Mouse (Mus musculus) limb, embryonic 15.5 days (tissue): ENCODE results near the gene Cyb561d2. TPM values are rescaled to one million over a fixed set of nuclear protein-coding genes. Genes with fewer than 3 reads are reported as not detected.

Experiments used
- ATAC-seq: fragments of 200-750 bp; cut with Nextera tagmentation; 2 replicates; pipeline ENCODE4 v1.8.0; 2017; ENCODE audit warnings: low read depth, moderate TSS enrichment; ENCODE audit not compliant: insufficient number of reproducible peaks, low FRiP score, low TSS enrichment
- H3K27ac ChIP-seq: fragments of 300-500 bp; sonication (generic); 2 replicates; pipeline ENCODE4 v1.5.1; 2015; ENCODE audit warnings: moderate library complexity, mild to moderate bottlenecking, inconsistent platforms
- H3K27me3 ChIP-seq: fragments of 300-500 bp; sonication (generic); 2 replicates; pipeline ENCODE4 v1.6.1; 2015; ENCODE audit warnings: inconsistent platforms
- H3K36me3 ChIP-seq: fragments of 300-500 bp; sonication (generic); 2 replicates; pipeline ENCODE4 v1.6.1; 2015; ENCODE audit warnings: inconsistent platforms
- H3K4me1 ChIP-seq: fragments of 300-500 bp; sonication (generic); 2 replicates; pipeline ENCODE4 v1.6.1; 2015; ENCODE audit warnings: inconsistent platforms
- H3K4me2 ChIP-seq: fragments of 300-500 bp; sonication (generic); 2 replicates; pipeline ENCODE4 v1.6.1; 2015; ENCODE audit warnings: mild to moderate bottlenecking, inconsistent platforms
- H3K4me3 ChIP-seq: fragments of 300-500 bp; sonication (generic); 2 replicates; pipeline ENCODE4 v1.5.1; 2015; ENCODE audit warnings: mild to moderate bottlenecking, inconsistent platforms
- H3K9ac ChIP-seq: fragments of 300-500 bp; sonication (generic); 2 replicates; pipeline ENCODE4 v1.6.1; 2015; ENCODE audit warnings: inconsistent platforms
- H3K9me3 ChIP-seq: fragments of 300-500 bp; sonication (generic); 2 replicates; pipeline ENCODE4 v1.6.1; 2016; ENCODE audit warnings: inconsistent platforms
- WGBS: fragments of 180-500 bp; shearing (Covaris S2); methylation state at CpG from one replicate; pipeline ENCODE4 v1.1.7; 2015; 5-methylcytosine and 5-hydroxymethylcytosine counted together
- polyA plus RNA-seq: library from polyadenylated mRNA; unstranded; fragments of >200 nt; fragmentation: Nextera tagmentation; extraction: Ambion mirVana; gene quantifications from 2 replicates; pipeline ENCODE4 v1.2.1, GENCODE M21; 2015

Cyb561d2 gene
- polyA plus RNA-seq, 1 experiment from 2014 or later, result 26.0 TPM

DNA sequence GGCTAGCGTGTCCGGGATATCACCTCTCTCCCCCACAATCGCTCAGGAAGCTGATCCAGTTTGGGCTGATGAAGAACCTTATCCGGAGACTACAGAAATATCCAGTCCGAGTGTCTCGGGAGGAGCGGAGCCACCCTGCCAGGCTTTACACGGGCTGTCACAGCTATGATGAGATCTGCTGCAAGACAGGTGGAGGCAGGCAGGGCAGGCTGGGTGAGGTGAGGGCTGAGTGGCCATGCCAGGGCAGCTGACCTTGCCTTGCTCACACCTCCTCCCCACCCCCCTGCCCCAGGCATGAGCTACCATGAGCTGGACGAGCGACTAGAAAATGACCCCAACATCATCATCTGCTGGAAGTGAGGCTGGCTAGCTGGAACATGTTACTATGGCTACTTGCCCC is 3.2 kb upstream of the Cyb561d2 start:
- peaks cover 54% of the 10 kb centered on the region for H3K4me1 ChIP-seq
- no peak overlapping the region for H3K4me3 ChIP-seq
- no peaks in the 10 kb centered on the region for H3K9me3 ChIP-seq
- no peak overlapping the region for H3K9ac ChIP-seq
- H3K36me3 ChIP-seq, result peaks cover 23% of the 10 kb centered on the region
- no peak for ATAC-seq
- 80% methylated on average over 10 of the region's 10 CpGs for WGBS
- no peaks in the 10 kb centered on the region for H3K27me3 ChIP-seq
- no peak overlapping the region for H3K4me2 ChIP-seq
- no peak overlapping the region for H3K27ac ChIP-seq

DNA sequence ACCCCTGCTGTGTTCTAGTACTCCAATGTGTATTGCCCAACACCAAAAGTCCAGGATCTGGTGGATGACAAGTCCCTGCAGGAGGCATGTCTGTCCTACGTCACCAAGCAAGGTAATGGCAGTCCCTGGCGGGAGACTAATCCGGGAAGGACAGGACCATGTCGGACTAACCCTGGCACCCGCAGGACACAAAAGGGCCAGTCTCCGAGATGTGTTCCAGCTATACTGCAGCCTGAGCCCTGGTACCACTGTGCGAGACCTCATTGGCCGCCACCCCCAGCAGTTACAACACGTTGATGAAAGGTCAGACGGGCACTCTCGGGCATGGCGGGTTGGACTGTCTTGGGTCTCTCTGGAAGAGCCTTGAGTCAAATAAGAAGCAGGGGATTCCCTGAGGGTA is 2.7 kb upstream of the Cyb561d2 start:
- WGBS, result 91% methylated on average over 12 of the region's 12 CpGs
- no peak for ATAC-seq
- no peak overlapping the region for H3K4me2 ChIP-seq

DNA sequence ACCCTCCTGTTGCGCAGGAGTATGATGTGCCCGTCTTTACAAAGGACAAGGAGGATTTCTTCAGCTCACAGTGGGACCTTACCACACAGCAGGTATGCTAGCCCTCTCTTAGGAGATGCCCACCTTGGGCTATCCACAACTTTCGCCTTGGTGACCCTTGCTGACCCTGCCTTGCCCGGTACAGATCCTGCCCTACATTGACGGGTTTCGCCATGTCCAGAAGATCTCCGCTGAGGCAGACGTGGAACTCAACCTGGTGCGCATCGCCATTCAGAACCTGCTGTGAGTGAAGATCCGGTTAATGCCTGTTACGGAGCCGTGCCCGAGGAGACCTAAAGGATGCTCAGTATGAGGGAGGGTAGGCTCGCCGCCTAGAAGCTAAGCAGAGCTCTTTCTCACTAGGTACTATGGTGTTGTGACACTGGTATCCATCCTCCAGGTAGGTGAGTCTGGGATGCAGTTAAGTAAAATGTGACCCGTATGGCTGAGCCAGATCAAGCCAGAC is 2.3 kb upstream of the Cyb561d2 start:
- no peak for ATAC-seq
- H3K4me3 ChIP-seq, result no peak overlapping the region
- H3K9me3 ChIP-seq, result no peaks in the 10 kb centered on the region
- H3K27me3 ChIP-seq, result no peaks in the 10 kb centered on the region
- H3K36me3 ChIP-seq, result peaks cover 33% of the 10 kb centered on the region
- H3K9ac ChIP-seq, result no peak overlapping the region
- H3K4me2 ChIP-seq, result no peak overlapping the region
- WGBS, result 92% methylated on average over 17 of the region's 17 CpGs
- H3K27ac ChIP-seq, result no peak overlapping the region
- peaks cover 51% of the 10 kb centered on the region for H3K4me1 ChIP-seq

More for the DNA sequence above, 2.7 kb upstream of the Cyb561d2 start:
- Histone ChIP-seq H3K4me3 (no peak overlapping the region), H3K9me3 (no peaks in the 10 kb centered on the region), H3K36me3 (peaks cover 28% of the 10 kb centered on the region), H3K9ac (no peak overlapping the region), H3K27ac (no peak overlapping the region), H3K4me1 (peaks cover 53% of the 10 kb centered on the region), H3K27me3 (no peaks in the 10 kb centered on the region)

DNA sequence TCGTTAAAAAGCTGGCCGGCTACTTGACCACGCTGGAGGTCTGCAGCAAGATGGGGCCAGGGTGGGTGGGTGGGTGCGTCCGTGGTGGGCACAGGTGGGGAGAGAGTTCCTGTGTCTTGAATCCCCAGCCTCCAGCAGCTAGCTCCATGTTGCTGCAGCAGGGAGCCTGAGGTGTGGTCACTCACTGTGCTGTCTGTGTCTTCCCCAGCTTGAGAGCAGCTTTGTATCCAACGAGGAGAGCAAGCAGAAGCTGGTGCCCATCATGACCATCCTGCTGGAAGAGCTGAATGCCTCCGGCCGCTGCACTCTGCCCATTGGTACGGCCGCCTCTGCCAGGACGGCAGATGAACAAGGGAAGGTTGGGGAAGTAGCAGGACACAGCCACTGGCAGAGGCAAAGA is 1.3 kb upstream of the Cyb561d2 start:
- peaks cover 51% of the 10 kb centered on the region for H3K4me1 ChIP-seq
- no peak overlapping the region for H3K27ac ChIP-seq
- no peaks in the 10 kb centered on the region for H3K27me3 ChIP-seq
- H3K9me3 ChIP-seq, result no peaks in the 10 kb centered on the region
- no peak overlapping the region for H3K4me3 ChIP-seq
- no peak for ATAC-seq
- H3K36me3 ChIP-seq, result peaks cover 42% of the 10 kb centered on the region
- 80% methylated on average over 11 of the region's 11 CpGs for WGBS
- no peak overlapping the region for H3K4me2 ChIP-seq
- no peak overlapping the region for H3K9ac ChIP-seq

DNA sequence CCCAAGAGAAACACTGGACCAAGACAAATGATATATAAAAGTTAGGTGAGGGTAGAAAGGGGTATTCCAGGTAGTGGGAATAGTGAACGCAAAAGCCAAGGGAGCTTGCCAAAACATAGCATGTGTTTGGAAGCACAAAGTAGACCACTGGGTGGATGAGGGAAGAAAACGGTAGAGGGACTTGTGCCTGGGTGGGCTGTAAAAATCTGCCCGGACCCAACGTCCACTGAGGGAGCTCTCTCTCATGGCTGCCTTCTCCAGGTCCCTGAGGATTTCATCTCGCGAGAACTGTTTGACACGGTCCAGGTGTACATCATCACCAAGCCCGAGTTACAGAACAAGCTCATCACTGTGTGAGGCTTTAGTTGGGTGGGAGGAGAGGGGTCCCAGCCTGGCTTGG is 728 bp upstream of the Cyb561d2 start:
- H3K9me3 ChIP-seq, result no peaks in the 10 kb centered on the region
- peaks cover 48% of the 10 kb centered on the region for H3K36me3 ChIP-seq
- H3K4me2 ChIP-seq, result peak overlapping the region; percentile 93
- WGBS, result 41% methylated on average over 8 of the region's 8 CpGs
- H3K27ac ChIP-seq, result no peak overlapping the region
- peak overlapping the region; percentile 76 for H3K4me3 ChIP-seq
- H3K27me3 ChIP-seq, result no peaks in the 10 kb centered on the region
- ATAC-seq, result no peak
- peaks cover 49% of the 10 kb centered on the region for H3K4me1 ChIP-seq
- no peak overlapping the region for H3K9ac ChIP-seq

- H3K36me3 ChIP-seq, result peaks cover 52% of the 10 kb centered on the region
- H3K4me3 ChIP-seq, result peak overlapping the region; percentile 76
- H3K9me3 ChIP-seq, result no peaks in the 10 kb centered on the region
- H3K27ac ChIP-seq, result peak overlapping the region; percentile 63
- peaks cover 47% of the 10 kb centered on the region for H3K4me1 ChIP-seq
- peak overlapping the region; percentile 57 for H3K9ac ChIP-seq
- ATAC-seq, result no peak
- peak overlapping the region; percentile 93 for H3K4me2 ChIP-seq
- H3K27me3 ChIP-seq, result no peaks in the 10 kb centered on the region
- WGBS, result 1% methylated on average over 11 of the region's 11 CpGs
These were observed 326 bp upstream of the Cyb561d2 start for GRCm38 (mm10) chr9:107542352-107542686.

DNA sequence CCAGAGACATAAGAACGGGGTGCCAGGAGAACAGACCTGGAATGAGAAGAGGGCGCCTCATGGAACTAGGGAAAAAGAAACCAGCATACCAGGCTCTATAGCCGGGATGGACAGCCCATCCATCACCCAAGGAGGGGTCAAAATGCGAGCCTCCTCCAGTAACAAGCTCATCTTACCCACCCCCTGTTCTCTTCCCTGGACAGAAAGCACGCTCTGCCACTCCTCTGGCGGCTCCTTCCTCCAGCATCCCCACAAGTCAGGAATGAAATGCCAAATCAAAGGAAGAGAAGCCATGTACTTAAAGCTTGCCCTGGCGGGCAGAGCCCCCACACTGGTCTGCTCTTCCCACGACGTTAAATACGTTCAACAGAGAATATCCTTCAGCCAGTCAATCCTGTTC is 988 bp downstream of the Cyb561d2 start:
- Histone ChIP-seq H3K36me3 (peaks cover 53% of the 10 kb centered on the region), H3K27me3 (no peaks in the 10 kb centered on the region), H3K9ac (no peak overlapping the region), H3K4me1 (peaks cover 50% of the 10 kb centered on the region), H3K4me3 (peak overlapping the region; percentile 76), H3K27ac (0 out of 2 replicates have a peak overlapping the region, but pooled peaks have one; percentile 77), H3K9me3 (no peaks in the 10 kb centered on the region), H3K4me2 (peak overlapping the region; percentile 93)
- no peak for ATAC-seq
- 29% methylated on average over 10 of the region's 10 CpGs for WGBS

DNA sequence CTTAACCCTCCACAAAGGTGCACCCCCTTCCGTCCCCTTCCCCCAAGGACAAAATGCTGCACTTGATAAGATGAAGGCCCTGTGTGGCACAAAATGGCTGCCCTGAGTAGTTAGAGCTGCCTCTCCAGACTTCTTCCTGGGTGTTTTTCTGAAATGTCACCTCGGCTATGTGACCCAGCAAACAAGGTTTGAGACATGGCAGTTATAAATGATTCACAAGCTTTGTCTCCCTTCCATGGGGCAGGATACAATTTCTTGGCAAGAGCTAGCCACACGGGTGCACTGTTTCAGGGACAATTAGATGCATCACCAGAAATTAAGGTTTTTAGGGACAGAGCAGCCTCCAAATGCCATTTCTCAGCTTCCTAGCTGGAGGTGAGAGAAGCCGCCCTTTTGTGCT is 1.6 kb downstream of the Cyb561d2 start:
- no peak for ATAC-seq

DNA sequence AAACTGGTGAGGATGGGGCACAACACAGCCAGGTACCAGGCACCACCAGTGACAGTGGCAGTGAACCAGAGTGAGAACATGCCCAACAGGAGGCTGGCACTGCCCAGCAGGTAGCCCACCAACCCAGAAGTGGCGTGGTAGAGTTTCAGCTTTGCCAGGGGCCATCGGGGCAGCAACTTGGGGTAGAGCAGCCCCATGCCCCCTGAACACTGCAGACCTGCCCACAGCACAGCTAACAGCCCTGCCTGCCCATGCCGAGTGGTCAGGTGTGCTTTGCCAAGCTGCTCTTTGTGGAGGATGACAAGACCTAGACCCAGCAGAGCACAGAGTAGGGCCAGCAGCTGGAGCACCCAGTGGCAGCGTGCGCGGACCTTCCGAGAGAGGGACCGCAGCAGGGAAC is 2.1 kb downstream of the Cyb561d2 start:
- no peak overlapping the region for H3K9ac ChIP-seq
- H3K27ac ChIP-seq, result no peak overlapping the region
- H3K27me3 ChIP-seq, result no peaks in the 10 kb centered on the region
- WGBS, result 96% methylated on average over 8 of the region's 8 CpGs
- H3K9me3 ChIP-seq, result no peaks in the 10 kb centered on the region
- H3K36me3 ChIP-seq, result peaks cover 47% of the 10 kb centered on the region
- no peak for ATAC-seq
- no peak overlapping the region for H3K4me3 ChIP-seq
- H3K4me2 ChIP-seq, result no peak overlapping the region
- peaks cover 52% of the 10 kb centered on the region for H3K4me1 ChIP-seq

More for the DNA sequence above, 1.6 kb downstream of the Cyb561d2 start:
- H3K4me3 ChIP-seq, result no peak overlapping the region
- H3K9ac ChIP-seq, result no peak overlapping the region
- no peaks in the 10 kb centered on the region for H3K9me3 ChIP-seq
- no peak overlapping the region for H3K4me2 ChIP-seq
- 69% methylated on average over 4 of the region's 4 CpGs for WGBS
- no peak overlapping the region for H3K27ac ChIP-seq
- H3K27me3 ChIP-seq, result no peaks in the 10 kb centered on the region
- H3K36me3 ChIP-seq, result peaks cover 52% of the 10 kb centered on the region
- H3K4me1 ChIP-seq, result peaks cover 52% of the 10 kb centered on the region

GRCm38 (mm10) chr9:107538711-107539110 is 3.3 kb downstream of the Cyb561d2 start:
- no peak overlapping the region for H3K27ac ChIP-seq
- H3K9ac ChIP-seq, result no peak overlapping the region
- no peak overlapping the region for H3K4me2 ChIP-seq
- H3K4me1 ChIP-seq, result peaks cover 49% of the 10 kb centered on the region
- no peak overlapping the region for H3K4me3 ChIP-seq
- H3K36me3 ChIP-seq, result peaks cover 36% of the 10 kb centered on the region
- no peaks in the 10 kb centered on the region for H3K9me3 ChIP-seq
- no peaks in the 10 kb centered on the region for H3K27me3 ChIP-seq
- no peak for ATAC-seq
- 96% methylated on average over 3 of the region's 3 CpGs for WGBS

DNA sequence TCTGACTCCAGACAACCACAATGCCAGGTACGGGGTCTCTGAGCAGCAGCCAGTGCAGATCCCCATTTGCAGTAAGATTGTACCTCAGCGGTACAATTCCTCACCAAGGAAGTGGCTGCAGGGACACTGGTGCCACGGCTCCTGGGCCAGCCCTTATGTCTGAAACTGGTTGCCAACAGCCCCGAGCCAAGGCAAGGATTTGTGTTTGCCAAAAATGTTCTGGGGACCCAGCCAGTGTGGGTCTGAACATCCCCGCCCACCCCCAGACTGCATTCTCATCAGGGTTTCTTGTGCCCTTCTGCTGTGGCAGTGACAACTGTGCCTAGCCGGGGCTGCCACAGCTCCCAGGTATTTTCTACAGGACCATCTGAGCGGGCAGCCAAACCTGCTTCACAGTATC is 3.8 kb downstream of the Cyb561d2 start:
- Histone ChIP-seq H3K4me2 (no peak overlapping the region), H3K36me3 (peaks cover 31% of the 10 kb centered on the region), H3K27ac (no peak overlapping the region), H3K9me3 (no peaks in the 10 kb centered on the region), H3K4me1 (peaks cover 53% of the 10 kb centered on the region), H3K4me3 (no peak overlapping the region), H3K27me3 (no peaks in the 10 kb centered on the region), H3K9ac (no peak overlapping the region)
- 88% methylated on average over 7 of the region's 7 CpGs for WGBS
- no peak for ATAC-seq

GRCm38 (mm10) chr9:107534408-107535202 is 7.4 kb downstream of the Cyb561d2 start:
- peaks cover 29% of the 10 kb centered on the region for H3K4me1 ChIP-seq
- H3K4me3 ChIP-seq, result peak overlapping the region; percentile 81
- H3K27me3 ChIP-seq, result peaks cover under 1% of the 10 kb centered on the region; the same call in 1 of the 2 replicates
- no peaks in the 10 kb centered on the region for H3K9me3 ChIP-seq
- H3K27ac ChIP-seq, result peak overlapping the region; percentile 93
- WGBS, result under 1% methylated on average over 40 of the region's 40 CpGs
- ATAC-seq, result no peak
- H3K9ac ChIP-seq, result peak overlapping the region; percentile 77
- H3K36me3 ChIP-seq, result peaks cover 23% of the 10 kb centered on the region
- peak overlapping the region; percentile 81 for H3K4me2 ChIP-seq
